Mouse (Mus musculus) heart, adult 2 months (tissue): ENCODE results near the gene Ren1.

Experiments
- CTCF ChIP-seq: fragments of 200-600 bp; IDR thresholded peaks from 2 replicates; pipeline ENCODE4 v1.8.1; 2022; ENCODE audit warnings: antibody characterized with exemption, mild to moderate bottlenecking, moderate library complexity
- POLR2A ChIP-seq: fragments of 200-500 bp; IDR thresholded peaks from 2 replicates; pipeline ENCODE4 v1.6.1; 2011; ENCODE audit warnings: mild to moderate bottlenecking, low read depth, low read length, control low read depth; ENCODE audit not compliant: insufficient read depth

- TF ChIP-seq CTCF: peak; percentile 81
- no peak for TF ChIP-seq POLR2A
Observed at GRCm38 (mm10) chr1:133307318-133307717, 43.0 kb upstream of the Ren1 start.
